Mouse (Mus musculus): ENCODE data around the gene Gm20388. TPM values are rescaled to one million over a fixed set of nuclear protein-coding genes. Genes with fewer than 3 reads are reported as not detected.

The Gm20388 gene
- polyA plus RNA-seq, 1 experiment, result 10.6 TPM

DNA sequence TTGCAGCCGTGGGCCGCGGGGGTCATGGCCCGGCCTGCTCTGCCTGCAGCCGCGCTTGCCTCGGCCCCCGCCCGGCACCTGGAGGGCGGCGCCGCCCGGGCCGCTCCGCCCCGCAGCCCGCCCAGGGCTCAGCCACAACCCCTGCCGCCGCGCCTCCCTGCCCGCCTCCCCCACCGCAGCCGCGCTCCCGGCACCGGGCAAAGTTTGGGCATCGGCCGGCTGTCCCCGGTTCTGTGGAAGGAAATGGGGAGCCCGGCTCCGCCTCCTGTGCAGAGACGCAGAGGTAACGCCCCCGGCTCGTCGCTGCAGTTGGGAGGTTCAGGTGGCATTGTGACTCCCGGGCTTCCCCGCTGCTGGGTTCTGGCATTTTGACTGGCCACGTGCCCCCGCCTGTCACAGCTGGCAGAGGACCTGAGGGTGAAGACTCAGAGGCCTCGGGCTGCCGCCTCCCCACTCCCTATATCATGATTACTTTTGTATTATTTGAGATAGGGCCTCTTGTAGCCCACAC, 723.7 kb downstream of the Gm20388 start:
- no peak overlapping the region for H3K27ac ChIP-seq (ENCODE audit: control insufficient read depth, insufficient read depth, low read depth, low read length, poor library complexity)
- under 1% methylated on average over 41 of the region's 42 CpGs for WGBS
- TF ChIP-seq POLR2A (IDR thresholded peaks at IDR 0.05; ENCODE audit: borderline replicate concordance, control insufficient read depth, low read depth, low read length), result no peak
- no peak for TF ChIP-seq CTCF (IDR thresholded peaks at IDR 0.05; ENCODE audit: control insufficient read depth, insufficient read depth, low read length)

DNA sequence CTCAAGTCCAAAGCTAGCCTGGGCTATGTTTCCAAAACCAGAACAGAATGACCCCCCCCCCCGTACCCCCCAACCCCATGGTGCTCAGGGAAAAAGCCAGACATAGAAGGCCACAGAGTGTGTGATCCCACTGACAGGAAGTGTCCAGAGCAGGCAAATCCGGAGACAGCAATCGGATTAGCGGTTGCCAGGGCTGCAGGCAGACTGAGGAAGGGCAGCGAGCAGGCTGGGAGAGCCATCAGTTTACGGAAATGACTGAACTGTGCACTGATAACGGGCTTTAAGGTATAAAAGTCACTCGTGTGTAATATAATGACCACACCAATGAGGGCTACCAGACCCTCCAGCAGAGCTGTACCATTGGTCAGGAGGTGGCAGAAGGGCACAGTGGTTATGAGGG, 730.6 kb downstream of the Gm20388 start:
- no peak for TF ChIP-seq POLR2A (IDR thresholded peaks at IDR 0.05; ENCODE audit: borderline replicate concordance, control insufficient read depth, low read depth, low read length)
- no peak for TF ChIP-seq CTCF (IDR thresholded peaks at IDR 0.05; ENCODE audit: control insufficient read depth, insufficient read depth, low read length)
- no peaks in the 10 kb centered on the region for H3K4me1 ChIP-seq (ENCODE audit: control insufficient read depth, insufficient read depth, low read length)
- no peak overlapping the region for H3K27ac ChIP-seq (ENCODE audit: control insufficient read depth, insufficient read depth, low read depth, low read length, poor library complexity)
- 60% methylated on average over 8 of the region's 8 CpGs for WGBS
- no peak overlapping the region for H3K4me3 ChIP-seq (replicated peaks; ENCODE audit: control insufficient read depth, low read depth, low read length)

More for the DNA sequence above, 723.7 kb downstream of the Gm20388 start:
- no peak overlapping the region for H3K4me3 ChIP-seq (replicated peaks; ENCODE audit: control insufficient read depth, low read depth, low read length)
- no peaks in the 10 kb centered on the region for H3K4me1 ChIP-seq (ENCODE audit: control insufficient read depth, insufficient read depth, low read length)

DNA sequence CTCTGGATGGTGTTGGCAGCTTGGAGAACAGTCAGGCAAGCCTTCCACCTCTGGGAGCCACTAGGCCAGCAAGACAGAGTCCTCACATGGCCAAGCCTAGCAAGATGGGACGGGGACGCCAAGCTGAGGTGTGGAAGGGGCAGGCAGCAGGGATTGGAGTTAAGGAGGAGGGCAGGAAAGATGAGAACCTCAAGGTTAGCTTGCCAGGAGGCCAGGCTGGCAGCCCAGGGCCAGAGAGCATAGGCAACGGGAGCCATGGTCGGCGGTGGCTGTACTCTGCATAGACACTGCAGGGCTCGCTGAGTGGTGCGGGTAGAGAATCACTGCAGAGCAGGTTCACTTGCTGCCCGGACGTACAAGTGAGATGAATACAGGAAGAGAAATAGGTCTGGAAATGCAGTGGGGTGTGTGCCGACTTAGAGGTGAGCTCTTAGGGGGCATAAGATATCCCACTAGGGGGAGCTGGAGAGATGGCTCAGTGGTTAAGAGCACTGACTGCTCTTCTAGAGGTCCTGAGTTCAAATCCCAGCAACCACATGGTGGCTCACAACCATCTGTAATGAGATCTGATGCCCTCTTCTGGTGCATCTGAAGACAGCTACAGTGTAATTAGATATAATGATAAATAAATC, 731.5 kb downstream of the Gm20388 start:
- no peak overlapping the region for H3K27ac ChIP-seq (ENCODE audit: control insufficient read depth, insufficient read depth, low read depth, low read length, poor library complexity)
- WGBS, result 81% methylated on average over 10 of the region's 10 CpGs
- no peak overlapping the region for H3K4me3 ChIP-seq (replicated peaks; ENCODE audit: control insufficient read depth, low read depth, low read length)
- no peaks in the 10 kb centered on the region for H3K4me1 ChIP-seq (ENCODE audit: control insufficient read depth, insufficient read depth, low read length)
- TF ChIP-seq CTCF (IDR thresholded peaks at IDR 0.05; ENCODE audit: control insufficient read depth, insufficient read depth, low read length) (no peak), POLR2A (IDR thresholded peaks at IDR 0.05; ENCODE audit: borderline replicate concordance, control insufficient read depth, low read depth, low read length) (no peak)

DNA sequence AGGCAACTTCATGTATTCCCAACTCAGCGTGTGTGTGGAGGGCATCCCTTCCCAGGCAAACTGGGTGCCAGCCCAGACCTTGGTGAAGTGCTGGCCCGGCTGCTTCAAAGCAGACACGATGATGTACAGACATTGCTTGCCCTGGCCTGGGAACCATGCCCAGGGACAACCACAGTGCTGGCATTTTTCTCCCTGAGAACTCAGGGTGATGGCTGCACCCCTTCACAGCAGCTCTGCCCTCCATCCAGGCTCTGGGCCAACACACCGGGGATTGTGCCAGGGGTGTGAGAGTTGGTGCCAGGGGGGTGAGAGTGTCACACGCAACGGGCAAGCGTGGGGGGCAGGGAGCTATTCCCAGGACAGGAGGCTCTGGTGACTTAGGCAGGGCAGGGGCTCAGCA, 734.0 kb downstream of the Gm20388 start:
- Histone ChIP-seq H3K27ac (ENCODE audit: control insufficient read depth, insufficient read depth, low read depth, low read length, poor library complexity) (no peak overlapping the region), H3K4me1 (ENCODE audit: control insufficient read depth, insufficient read depth, low read length) (no peaks in the 10 kb centered on the region), H3K4me3 (replicated peaks; ENCODE audit: control insufficient read depth, low read depth, low read length) (no peak overlapping the region)
- TF ChIP-seq POLR2A (IDR thresholded peaks at IDR 0.05; ENCODE audit: borderline replicate concordance, control insufficient read depth, low read depth, low read length) (no peak), CTCF (IDR thresholded peaks at IDR 0.05; ENCODE audit: control insufficient read depth, insufficient read depth, low read length) (no peak)
- 47% methylated on average over 7 of the region's 7 CpGs for WGBS

DNA sequence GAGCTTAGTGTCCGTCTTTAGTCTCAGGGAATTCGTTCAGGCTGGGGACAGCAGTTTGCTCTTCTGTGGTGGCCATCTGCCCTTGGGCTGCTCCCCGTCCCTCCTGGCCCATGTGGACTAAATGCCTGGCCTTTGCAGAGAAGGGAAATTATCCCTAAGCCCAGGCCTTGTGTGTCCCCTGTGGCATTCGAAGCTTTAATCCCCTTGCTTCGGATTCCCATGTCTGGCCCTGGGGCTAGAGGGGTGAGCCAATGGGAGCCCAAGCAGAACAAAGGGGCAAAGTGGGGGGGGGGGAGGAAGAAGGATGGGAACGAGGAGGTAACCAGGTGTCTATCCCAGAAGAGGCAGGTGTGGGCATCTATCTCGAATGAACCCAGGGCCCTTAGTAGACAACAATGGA, 736.9 kb downstream of the Gm20388 start, which contains the start of gene 1190005I06Rik:
Gene 1190005I06Rik (minus strand): TSS at position 101 of the 400 bp plus-strand sequence.
- 77% methylated on average over 7 of the region's 7 CpGs for WGBS
- no peaks in the 10 kb centered on the region for H3K4me1 ChIP-seq (ENCODE audit: control insufficient read depth, insufficient read depth, low read length)
- no peak within 1 kb of the TSS for H3K27ac ChIP-seq (ENCODE audit: control insufficient read depth, insufficient read depth, low read depth, low read length, poor library complexity)

DNA sequence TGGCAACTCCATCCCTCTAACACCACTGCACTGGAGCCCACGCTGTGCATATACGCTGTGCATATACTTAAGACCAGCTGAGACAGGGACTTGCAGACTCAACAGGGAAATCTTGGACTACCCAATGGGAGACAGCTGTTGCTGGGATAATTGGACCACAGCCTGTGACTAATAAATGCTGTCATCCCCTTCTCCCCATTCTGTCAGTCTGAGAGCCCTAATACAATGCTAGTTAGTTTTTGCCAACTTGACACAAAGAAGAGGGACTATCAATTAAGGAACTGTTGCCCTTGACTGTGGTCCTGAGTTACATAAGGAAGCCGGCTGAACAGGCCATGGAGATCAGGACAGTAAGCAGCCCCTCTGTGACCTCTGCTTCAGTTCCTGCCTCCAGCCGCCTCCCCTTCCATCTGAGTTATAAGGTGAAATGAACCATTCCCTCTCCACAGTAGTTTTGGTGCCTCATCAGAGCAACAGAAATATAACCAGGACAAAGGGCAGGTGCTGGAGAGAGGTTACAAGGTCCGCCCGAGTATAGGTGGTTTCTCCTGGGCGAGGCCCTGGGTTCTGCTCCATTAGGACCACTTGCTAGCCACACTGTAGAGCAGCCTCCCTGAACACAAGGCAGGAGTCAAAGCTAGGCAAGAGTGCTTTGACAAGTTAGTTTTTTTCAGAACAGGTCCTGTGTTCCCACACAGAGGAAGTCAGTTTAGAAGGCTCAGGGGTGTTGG, 745.8 kb downstream of the Gm20388 start:
- Histone ChIP-seq H3K4me3 (replicated peaks; ENCODE audit: control insufficient read depth, low read depth, low read length) (no peak overlapping the region), H3K27ac (ENCODE audit: control insufficient read depth, insufficient read depth, low read depth, low read length, poor library complexity) (no peak overlapping the region), H3K4me1 (ENCODE audit: control insufficient read depth, insufficient read depth, low read length) (no peaks in the 10 kb centered on the region)
- 84% methylated on average over 7 of the region's 7 CpGs for WGBS
- TF ChIP-seq POLR2A (IDR thresholded peaks at IDR 0.05; ENCODE audit: borderline replicate concordance, control insufficient read depth, low read depth, low read length) (no peak), CTCF (IDR thresholded peaks at IDR 0.05; ENCODE audit: control insufficient read depth, insufficient read depth, low read length) (no peak)

More for the DNA sequence above, 736.9 kb downstream of the Gm20388 start, which contains the start of gene 1190005I06Rik:
- no peak within 1 kb of the TSS for H3K4me3 ChIP-seq (replicated peaks; ENCODE audit: control insufficient read depth, low read depth, low read length)
- no peak for TF ChIP-seq CTCF (IDR thresholded peaks at IDR 0.05; ENCODE audit: control insufficient read depth, insufficient read depth, low read length)
- no peak for TF ChIP-seq POLR2A (IDR thresholded peaks at IDR 0.05; ENCODE audit: borderline replicate concordance, control insufficient read depth, low read depth, low read length)

- H3K4me1 ChIP-seq (ENCODE audit: control insufficient read depth, insufficient read depth, low read length), result no peaks in the 10 kb centered on the region
- no peak for TF ChIP-seq CTCF (IDR thresholded peaks at IDR 0.05; ENCODE audit: control insufficient read depth, insufficient read depth, low read length)
- no peak for TF ChIP-seq POLR2A (IDR thresholded peaks at IDR 0.05; ENCODE audit: borderline replicate concordance, control insufficient read depth, low read depth, low read length)
- 91% methylated on average over 8 of the region's 8 CpGs for WGBS
- H3K27ac ChIP-seq (ENCODE audit: control insufficient read depth, insufficient read depth, low read depth, low read length, poor library complexity), result no peak overlapping the region
- H3K4me3 ChIP-seq (replicated peaks; ENCODE audit: control insufficient read depth, low read depth, low read length), result no peak overlapping the region
Measured at GRCm38 (mm10) chr8:120657415-120657814, 746.8 kb downstream of the Gm20388 start.

- TF ChIP-seq CTCF (IDR thresholded peaks at IDR 0.05; ENCODE audit: control insufficient read depth, insufficient read depth, low read length) (no peak), POLR2A (IDR thresholded peaks at IDR 0.05; ENCODE audit: borderline replicate concordance, control insufficient read depth, low read depth, low read length) (no peak)
- WGBS, result 43% methylated on average over 6 of the region's 6 CpGs
- H3K4me3 ChIP-seq (replicated peaks; ENCODE audit: control insufficient read depth, low read depth, low read length), result no peak overlapping the region
- peaks cover 5% of the 10 kb centered on the region; the same call in 1 of the 2 replicates for H3K4me1 ChIP-seq (ENCODE audit: control insufficient read depth, insufficient read depth, low read length)
- H3K27ac ChIP-seq (ENCODE audit: control insufficient read depth, insufficient read depth, low read depth, low read length, poor library complexity), result no peak overlapping the region
Measured at GRCm38 (mm10) chr8:120664566-120664965, 753.9 kb downstream of the Gm20388 start.

All from bone marrow, adult 2 months (tissue).